Mouse (Mus musculus) CH12.LX (cell line): Measurements from ENCODE around the gene Nepro.

Experiments
- E2F4 ChIP-seq: IDR thresholded peaks from 2 replicates; pipeline ENCODE4 v1.6.1; 2011; ENCODE audit warnings: low read depth, low read length, improper control_type of control experiment; ENCODE audit not compliant: insufficient replicate concordance
- EP300 ChIP-seq: IDR thresholded peaks from 2 replicates; pipeline ENCODE4 v1.6.1; 2011; ENCODE audit warnings: low read length, improper control_type of control experiment
- JUN ChIP-seq: IDR thresholded peaks from 2 replicates; pipeline ENCODE4 v1.6.1; 2011; ENCODE audit warnings: low read depth, mild to moderate bottlenecking, low read length, improper control_type of control experiment, moderate library complexity; ENCODE audit not compliant: insufficient read depth
- MAFK ChIP-seq: IDR thresholded peaks from 2 replicates; pipeline ENCODE4 v1.6.1; 2011; ENCODE audit warnings: low read length, improper control_type of control experiment; ENCODE audit not compliant: insufficient replicate concordance
- MYC ChIP-seq: IDR thresholded peaks from 2 replicates; pipeline ENCODE4 v1.6.1; 2011; ENCODE audit warnings: low read depth, mild to moderate bottlenecking, improper control_type of control experiment, low read length
- NELFE ChIP-seq: IDR thresholded peaks from 2 replicates; pipeline ENCODE4 v1.6.1; 2011; ENCODE audit warnings: low read depth, low read length, improper control_type of control experiment
- POLR2A ChIP-seq: IDR thresholded peaks from 2 replicates; pipeline ENCODE4 v1.6.1; 2011; ENCODE audit warnings: low read depth, mild to moderate bottlenecking, improper control_type of control experiment, low read length
- POLR2AphosphoS2 ChIP-seq: IDR thresholded peaks from 2 replicates; pipeline ENCODE4 v1.6.1; 2011; ENCODE audit warnings: low read depth, low read length, improper control_type of control experiment
- RCOR1 ChIP-seq: conservative IDR thresholded peaks from 2 replicates; pipeline ENCODE4 v1.6.1; 2012; ENCODE audit warnings: low read depth, mild to moderate bottlenecking, inconsistent platforms, low read length, improper control_type of control experiment
- SIN3A ChIP-seq: IDR thresholded peaks from 2 replicates; pipeline ENCODE4 v1.6.1; 2012; ENCODE audit warnings: low read length, improper control_type of control experiment, inconsistent platforms
- USF1 ChIP-seq: IDR thresholded peaks from 2 replicates; pipeline ENCODE4 v1.6.1; 2014; ENCODE audit warnings: low read depth, mild to moderate bottlenecking, inconsistent platforms, low read length, improper control_type of control experiment
- USF2 ChIP-seq: conservative IDR thresholded peaks from 2 replicates; pipeline ENCODE4 v1.6.1; 2011; ENCODE audit warnings: low read depth, low read length, improper control_type of control experiment

DNA sequence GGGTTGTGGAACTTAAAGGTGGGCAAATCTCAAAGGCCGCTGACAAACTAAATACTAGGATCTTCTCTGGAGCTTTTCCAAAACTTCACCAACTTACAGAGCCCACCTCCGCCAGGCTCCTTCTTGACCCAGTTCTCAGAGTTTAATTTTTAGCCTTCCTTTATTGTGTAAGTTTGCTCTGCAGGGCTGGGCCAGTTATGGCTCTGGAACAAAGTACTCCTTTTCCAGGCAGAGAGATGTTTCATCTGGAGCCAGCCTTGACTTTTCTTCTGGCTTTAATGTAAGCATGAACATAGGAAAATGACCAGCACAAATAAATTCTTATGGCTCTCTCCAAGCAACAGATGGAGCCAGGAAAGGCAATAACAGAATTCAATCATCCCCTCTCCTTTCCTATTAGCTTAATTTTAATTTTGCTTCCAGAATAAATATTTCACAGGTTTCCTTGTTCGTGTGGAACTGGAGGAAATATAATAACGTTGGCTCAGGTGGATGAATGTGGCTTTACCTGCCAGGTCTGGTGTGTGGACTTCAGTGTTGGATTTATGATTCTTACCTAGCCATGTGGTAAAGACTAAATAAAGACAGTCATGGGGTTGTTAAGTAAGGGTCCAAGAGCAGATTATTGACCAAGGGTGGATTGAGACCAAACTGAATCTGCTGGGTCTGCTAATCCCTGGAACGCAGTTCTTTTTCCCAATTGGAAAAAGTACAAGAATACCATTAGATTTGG, 26.5 kb upstream of the Nepro start:
- TF ChIP-seq POLR2AphosphoS2: no peak
- TF ChIP-seq E2F4: no peak
- TF ChIP-seq NELFE: no peak
- no peak for TF ChIP-seq SIN3A
- TF ChIP-seq EP300: no peak
- no peak for TF ChIP-seq JUN
- TF ChIP-seq POLR2A: no peak
- no peak for TF ChIP-seq MAFK
- TF ChIP-seq USF1: no peak
- no peak for TF ChIP-seq MYC
- TF ChIP-seq RCOR1: no peak
- no peak for TF ChIP-seq USF2
